Mouse (Mus musculus) heart, adult 18-20 months (tissue): ENCODE measurements at regions not wholly inside any gene's neighbourhood (a gene's known extent, or its start where the extent isn't known, plus 50 kb on each side); places are given as distances from the start of the nearest gene placed in this dataset.

Source experiments
- DNase-seq, 2 experiments: peaks; one replicate each; pipeline ENCODE4 v3.0.0; 2021 to 2022; ENCODE audit warnings: mixed read lengths in 1 of 2

GRCm38 (mm10) chr7:129918240-129919200 lies 326.9 kb downstream of the Wdr11 start:
- no peak for DNase-seq

- no peak for DNase-seq
Observed at GRCm38 (mm10) chr7:129922291-129922690, 330.6 kb downstream of the Wdr11 start.

- DNase-seq: no peak
Observed at GRCm38 (mm10) chr7:129936731-129937130, 345.1 kb downstream of the Wdr11 start.

GRCm38 (mm10) chr7:129937715-129938114 lies 346.1 kb downstream of the Wdr11 start:
- DNase-seq: no peak

- no peak for DNase-seq
Observed at GRCm38 (mm10) chr7:129938141-129938540, 346.5 kb downstream of the Wdr11 start.

- DNase-seq: no peak
Observed at GRCm38 (mm10) chr7:129939266-129939665, 347.6 kb downstream of the Wdr11 start.

- no peak for DNase-seq
Observed at GRCm38 (mm10) chr7:129941311-129942029, 349.8 kb downstream of the Wdr11 start.

- DNase-seq: no peak
Observed at GRCm38 (mm10) chr7:129948613-129949110, 357.0 kb downstream of the Wdr11 start.

GRCm38 (mm10) chr7:129950456-129950855 lies 358.8 kb downstream of the Wdr11 start:
- no peak for DNase-seq

- DNase-seq: no peak
Observed at GRCm38 (mm10) chr7:129958379-129958778, 366.7 kb downstream of the Wdr11 start.

GRCm38 (mm10) chr7:129962575-129962974 lies 370.9 kb downstream of the Wdr11 start:
- DNase-seq: no peak

- DNase-seq: peak in 1 of 2 experiments; percentile 16
Observed at GRCm38 (mm10) chr7:129964192-129964591, 372.5 kb downstream of the Wdr11 start.

GRCm38 (mm10) chr7:129965281-129966051 lies 373.8 kb downstream of the Wdr11 start:
- peak in 1 of 2 experiments; percentile 21 for DNase-seq

- DNase-seq: no peak
Observed at GRCm38 (mm10) chr7:129966771-129967170, 375.1 kb downstream of the Wdr11 start.

GRCm38 (mm10) chr7:129970201-129970600 lies 378.5 kb downstream of the Wdr11 start:
- peak in 1 of 2 experiments; percentile 10 for DNase-seq

GRCm38 (mm10) chr7:129974206-129974605 lies 382.5 kb downstream of the Wdr11 start:
- DNase-seq: no peak

GRCm38 (mm10) chr7:129974837-129975236 lies 383.2 kb downstream of the Wdr11 start:
- DNase-seq: no peak

GRCm38 (mm10) chr7:129975781-129976514 lies 384.3 kb downstream of the Wdr11 start:
- no peak for DNase-seq

GRCm38 (mm10) chr7:129978576-129978975 lies 386.9 kb downstream of the Wdr11 start:
- DNase-seq: no peak

- DNase-seq: no peak
Observed at GRCm38 (mm10) chr7:129979337-129979736, 387.7 kb downstream of the Wdr11 start.

GRCm38 (mm10) chr7:129980501-129980900 lies 388.8 kb downstream of the Wdr11 start:
- no peak for DNase-seq
